Mouse (Mus musculus) thymus, adult 2 months (tissue): ENCODE measurements around the gene Chrm3.

Source experiments
- CTCF ChIP-seq: fragments of 200-500 bp; IDR thresholded peaks from 2 replicates; pipeline ENCODE4 v1.5.1; 2012; ENCODE audit warnings: mild to moderate bottlenecking, control low read depth, low read length, moderate library complexity, borderline replicate concordance; ENCODE audit not compliant: control insufficient read depth, poor library complexity, insufficient read depth; ENCODE audit errors: extremely low read depth
- POLR2A ChIP-seq: fragments of 200-500 bp; IDR thresholded peaks from 2 replicates; pipeline ENCODE4 v1.6.1; 2012; ENCODE audit warnings: mild to moderate bottlenecking, low read length, control low read depth, moderate library complexity; ENCODE audit not compliant: control insufficient read depth, poor library complexity, insufficient read depth; ENCODE audit errors: extremely low read depth

GRCm38 (mm10) chr13:10183837-10184236, 176.8 kb downstream of the Chrm3 start:
- TF ChIP-seq POLR2A: no peak
- TF ChIP-seq CTCF: no peak
